Mouse (Mus musculus) liver, adult 2 months (tissue): Measurements from ENCODE around the gene Nudt5. TPM values are rescaled to one million over a fixed set of nuclear protein-coding genes. Genes with fewer than 3 reads are reported as not detected.

Source experiments
- DNase-seq: peaks from one replicate; pipeline ENCODE4 v3.0.0-alpha.2; 2011; ENCODE audit warnings: low read depth, low spot score; ENCODE audit errors: extremely low read depth
- H3K27ac ChIP-seq: fragments of 200-500 bp; replicated peaks from 2 replicates; pipeline ENCODE4 v1.5.1; 2012; ENCODE audit warnings: low read depth, mild to moderate bottlenecking, control low read depth, inconsistent platforms, low read length; ENCODE audit not compliant: insufficient read depth
- H3K27me3 ChIP-seq: fragments of 200-500 bp; 2 replicates; pipeline ENCODE4 v1.6.1; 2012; ENCODE audit warnings: mild to moderate bottlenecking, moderate library complexity, low read length, inconsistent platforms; ENCODE audit not compliant: control insufficient read depth, insufficient read depth
- H3K36me3 ChIP-seq: fragments of 200-500 bp; 2 replicates; pipeline ENCODE4 v1.6.1; 2012; ENCODE audit warnings: low read length, inconsistent platforms; ENCODE audit not compliant: control insufficient read depth, insufficient read depth
- H3K4me1 ChIP-seq: fragments of 200-500 bp; 2 replicates; pipeline ENCODE4 v1.6.1; 2011; ENCODE audit warnings: low read length; ENCODE audit not compliant: control insufficient read depth, insufficient read depth
- H3K4me3 ChIP-seq: fragments of 200-500 bp; 2 replicates; pipeline ENCODE4 v1.5.1; 2011; ENCODE audit warnings: low read depth, mild to moderate bottlenecking, control low read depth, low read length, moderate library complexity; ENCODE audit not compliant: insufficient read depth
- H3K79me2 ChIP-seq: fragments of 200-500 bp; 2 replicates; pipeline ENCODE4 v1.6.1; 2012; ENCODE audit warnings: inconsistent platforms, mild to moderate bottlenecking, low read length, moderate library complexity; ENCODE audit not compliant: control insufficient read depth, insufficient read depth
- H3K9ac ChIP-seq: fragments of 200-500 bp; 2 replicates; pipeline ENCODE4 v1.6.1; 2012; ENCODE audit warnings: low read depth, mild to moderate bottlenecking, control low read depth, inconsistent platforms, low read length
- CTCF ChIP-seq: fragments of 200-500 bp; IDR thresholded peaks from 2 replicates; pipeline ENCODE4 v1.5.1; 2011; ENCODE audit warnings: low read depth, low read length, control low read depth
- POLR2A ChIP-seq: fragments of 200-500 bp; IDR thresholded peaks from 2 replicates; pipeline ENCODE4 v1.6.1; 2011; ENCODE audit warnings: low read length, control low read depth; ENCODE audit not compliant: insufficient read depth; ENCODE audit errors: extremely low read depth
- WGBS: fragments of 180-500 bp; shearing (Covaris S2); methylation state at CpG from one replicate; pipeline ENCODE4 v1.1.7; 2018; 5-methylcytosine and 5-hydroxymethylcytosine counted together
- polyA plus RNA-seq: library from polyadenylated mRNA; depleted of rRNA; stranded (reverse); fragments of >200 nt; gene quantifications from 2 replicates; pipeline ENCODE4 v1.2.3, GENCODE M21; 2012; rRNA removed
- total RNA-seq: library from RNA; depleted of rRNA; stranded (reverse); fragments of >200 nt; gene quantifications from 2 replicates; pipeline ENCODE4 v1.2.3, GENCODE M21; 2014; rRNA removed

The Nudt5 gene
- total and polyA plus RNA-seq, 2 experiments = 5.2 to 13.9 TPM

GRCm38 (mm10) chr2:5906092-5906491, 61.3 kb downstream of the Nudt5 start:
- 44% methylated on average over 5 of the region's 5 CpGs for WGBS
- TF ChIP-seq POLR2A = no peak
- TF ChIP-seq CTCF = no peak
- no peaks in the 10 kb centered on the region for H3K79me2 ChIP-seq
- no peaks in the 10 kb centered on the region for H3K4me1 ChIP-seq
- DNase-seq = no peak
- H3K4me3 ChIP-seq = no peak overlapping the region
- H3K9ac ChIP-seq = no peak overlapping the region
- H3K27ac ChIP-seq = no peak overlapping the region
- H3K36me3 ChIP-seq = peaks cover 66% of the 10 kb centered on the region
- H3K27me3 ChIP-seq = no peaks in the 10 kb centered on the region

GRCm38 (mm10) chr2:5906625-5907024, 61.8 kb downstream of the Nudt5 start:
- Histone ChIP-seq H3K27ac (no peak overlapping the region), H3K4me3 (no peak overlapping the region), H3K9ac (no peak overlapping the region), H3K27me3 (no peaks in the 10 kb centered on the region), H3K4me1 (no peaks in the 10 kb centered on the region), H3K36me3 (peaks cover 68% of the 10 kb centered on the region), H3K79me2 (no peaks in the 10 kb centered on the region)
- TF ChIP-seq POLR2A = no peak
- TF ChIP-seq CTCF = peak; percentile 28; the same call in 1 of the 2 replicates
- WGBS = 70% methylated on average over 3 of the region's 3 CpGs
- DNase-seq = peak; percentile 51

DNA sequence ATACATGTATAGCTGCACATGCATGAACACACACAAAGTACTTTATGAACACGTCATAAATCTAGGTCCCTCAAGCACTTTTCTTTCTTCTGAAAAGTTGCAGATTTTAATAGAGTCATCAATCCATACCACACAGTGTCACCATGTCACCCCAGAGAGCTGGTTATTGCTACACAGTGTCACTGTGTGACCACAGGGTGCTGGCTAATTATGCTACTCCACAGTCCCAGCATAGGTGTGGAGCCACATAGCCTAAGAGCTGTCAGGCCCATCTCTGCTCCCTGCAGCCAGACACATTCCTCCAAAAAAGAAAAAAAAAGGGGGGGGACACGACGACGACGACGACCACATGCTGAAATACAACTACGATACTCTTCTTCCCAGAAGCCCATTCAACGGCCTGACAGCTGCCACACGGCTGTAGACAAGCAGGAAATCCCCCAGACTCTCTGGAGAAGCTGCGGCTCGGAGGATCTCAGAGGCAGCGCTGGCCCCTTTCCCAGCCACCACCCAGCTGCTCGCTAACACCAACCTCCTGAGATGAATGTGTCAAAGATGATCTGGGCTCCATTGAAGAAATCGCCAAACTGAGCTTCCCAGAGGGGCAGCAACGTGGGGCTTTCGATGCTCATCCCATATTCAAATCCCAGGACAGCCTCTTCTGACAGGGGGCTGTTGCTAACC, 66.6 kb downstream of the Nudt5 start:
- Histone ChIP-seq H3K79me2 (no peaks in the 10 kb centered on the region), H3K4me3 (no peak overlapping the region), H3K36me3 (peaks cover 53% of the 10 kb centered on the region), H3K27me3 (no peaks in the 10 kb centered on the region), H3K27ac (no peak overlapping the region), H3K9ac (no peak overlapping the region), H3K4me1 (no peaks in the 10 kb centered on the region)
- no peak for TF ChIP-seq POLR2A
- TF ChIP-seq CTCF = no peak
- 85% methylated on average over 16 of the region's 16 CpGs for WGBS
- no peak for DNase-seq

Other genes starting within 250 kb of the Nudt5 start
- gene Camk1d, start 130.5 kb upstream of the Nudt5 start, total RNA-seq = 46.3 and 47.7 TPM in 2 replicates
- 17.0 and 21.2 TPM in 2 replicates for gene Camk1d, start 130.5 kb upstream of the Nudt5 start, polyA plus RNA-seq
- 92.7 and 117 TPM in 2 replicates for gene Cdc123, start 145 bp downstream of the Nudt5 start, total RNA-seq
- gene Cdc123, start 145 bp downstream of the Nudt5 start, polyA plus RNA-seq = 29.5 and 33.9 TPM in 2 replicates
- 0.34 and 0.65 TPM in 2 replicates for gene Gm13199, start 17.9 kb downstream of the Nudt5 start, total RNA-seq
- 0.27 and 0.57 TPM in 2 replicates for gene Gm13199, start 17.9 kb downstream of the Nudt5 start, polyA plus RNA-seq
- gene Sec61a2, start 50.4 kb downstream of the Nudt5 start, total RNA-seq = 14.2 and 17.1 TPM in 2 replicates
- 4.5 and 8.2 TPM in 2 replicates for gene Sec61a2, start 50.4 kb downstream of the Nudt5 start, polyA plus RNA-seq
- 81.6 and 84.2 TPM in 2 replicates for gene Dhtkd1, start 97.8 kb downstream of the Nudt5 start, total RNA-seq
- 31.3 and 44.1 TPM in 2 replicates for gene Dhtkd1, start 97.8 kb downstream of the Nudt5 start, polyA plus RNA-seq
- 7.7 and 10.1 TPM in 2 replicates for gene Upf2, start 106.5 kb downstream of the Nudt5 start, total RNA-seq
- 1.5 and 1.6 TPM in 2 replicates for gene Upf2, start 106.5 kb downstream of the Nudt5 start, polyA plus RNA-seq